Mouse (Mus musculus) lung, postnatal 0 days (tissue): ENCODE measurements around the gene Nup85.

Experiments used
- CTCF ChIP-seq: IDR thresholded peaks from 2 replicates; pipeline ENCODE4 v1.5.1; 2016; ENCODE audit warnings: antibody characterized with exemption, mild to moderate bottlenecking
- EP300 ChIP-seq: IDR thresholded peaks from 2 replicates; pipeline ENCODE4 v1.6.1; 2016; ENCODE audit warnings: antibody characterized with exemption, mild to moderate bottlenecking, control low read depth

DNA sequence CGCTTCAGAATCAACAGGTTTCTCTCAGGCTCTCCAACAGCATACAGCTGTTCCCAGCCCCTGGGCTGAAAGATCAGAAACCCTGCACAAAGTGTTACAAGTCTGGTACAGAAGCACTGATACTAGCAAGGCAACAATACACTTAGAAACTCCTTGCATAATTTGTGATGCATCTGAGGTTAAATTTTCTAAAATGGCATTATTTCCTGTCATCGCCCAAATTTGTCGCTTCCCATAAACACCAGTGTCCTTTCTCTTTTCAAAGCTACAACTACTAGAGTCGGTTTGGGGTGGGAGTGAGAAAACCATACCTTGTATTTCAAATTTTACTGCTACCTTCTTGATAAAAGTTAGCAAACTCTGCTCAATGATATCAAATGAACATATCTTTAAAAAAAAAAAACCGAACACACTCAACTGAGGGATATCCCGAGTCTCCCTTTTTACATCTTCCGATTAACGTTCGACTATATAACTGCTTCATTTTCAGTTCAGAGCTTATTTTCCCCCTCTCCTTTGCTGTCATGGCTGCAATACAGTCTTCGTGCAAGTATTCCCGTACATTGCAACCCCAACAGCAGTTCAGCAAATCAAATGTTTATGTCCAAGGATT, 29.4 kb upstream of the Nup85 start:
- no peak for TF ChIP-seq CTCF
- no peak for TF ChIP-seq EP300
